Mouse (Mus musculus): ENCODE results near the gene Snx18.

- no peak for TF ChIP-seq CTCF (IDR thresholded peaks at IDR 0.05; ENCODE audit: borderline replicate concordance, insufficient read depth, low read depth, low read length)
- no peak for TF ChIP-seq POLR2A (IDR thresholded peaks at IDR 0.05; ENCODE audit: borderline replicate concordance, insufficient read depth, low read length)
These were observed 950 bp downstream of the Snx18 start for GRCm38 (mm10) chr13:113617338-113617890.

Data from cerebellum, adult 2 months (tissue).